Mouse (Mus musculus) hindbrain, postnatal 0 days (tissue): ENCODE measurements around the gene Mut. TPM values are rescaled to one million over a fixed set of nuclear protein-coding genes. Genes with fewer than 3 reads are reported as not detected.

Source experiments
- ATAC-seq: fragments of 200-750 bp; cut with Nextera tagmentation; 2 replicates; pipeline ENCODE4 v1.8.0; 2017; ENCODE audit warnings: mild to moderate bottlenecking, moderate TSS enrichment, moderate library complexity
- DNase-seq: peaks from one replicate; pipeline ENCODE4 v3.0.0-alpha.2; 2015; ENCODE audit warnings: low spot score
- H3K27ac ChIP-seq: fragments of 300-500 bp; sonication (generic); 2 replicates; pipeline ENCODE4 v1.5.1; 2014; ENCODE audit warnings: mild to moderate bottlenecking
- H3K27me3 ChIP-seq: fragments of 300-500 bp; sonication (generic); 2 replicates; pipeline ENCODE4 v1.6.1; 2014; ENCODE audit warnings: low read length, mixed read lengths; ENCODE audit not compliant: insufficient read depth
- H3K36me3 ChIP-seq: fragments of 300-500 bp; sonication (generic); 2 replicates; pipeline ENCODE4 v1.6.1; 2014; ENCODE audit warnings: low read length, mixed read lengths; ENCODE audit not compliant: insufficient read depth
- H3K4me1 ChIP-seq: fragments of 300-500 bp; sonication (generic); 2 replicates; pipeline ENCODE4 v1.6.1; 2014; ENCODE audit warnings: antibody characterized with exemption, low read length, mixed read lengths; ENCODE audit not compliant: insufficient read depth
- H3K4me2 ChIP-seq: fragments of 300-500 bp; sonication (generic); 2 replicates; pipeline ENCODE4 v1.6.1; 2014; ENCODE audit warnings: low read depth, mild to moderate bottlenecking, low read length, moderate library complexity, mixed read lengths
- H3K4me3 ChIP-seq: fragments of 300-500 bp; sonication (generic); 2 replicates; pipeline ENCODE4 v1.5.1; 2014; ENCODE audit warnings: low read length
- H3K9ac ChIP-seq: fragments of 300-500 bp; sonication (generic); replicated peaks from 2 replicates; pipeline ENCODE4 v1.6.1; 2014; ENCODE audit warnings: mild to moderate bottlenecking, low read length, moderate library complexity, mixed read lengths
- H3K9me3 ChIP-seq: fragments of 300-500 bp; sonication (generic); 2 replicates; pipeline ENCODE4 v1.6.1; 2016; ENCODE audit warnings: low read length, mixed read lengths
- CTCF ChIP-seq: IDR thresholded peaks from 2 replicates; pipeline ENCODE4 v1.5.1; 2016; ENCODE audit warnings: antibody characterized with exemption, control low read depth, low read depth
- WGBS: fragments of 180-500 bp; shearing (Covaris S2); extraction: QIAGEN DNeasy Blood & Tissue Kit; methylation state at CpG from one replicate; pipeline ENCODE4 v1.1.7; 2014; 5-methylcytosine and 5-hydroxymethylcytosine counted together
- polyA plus RNA-seq: library from polyadenylated mRNA; unstranded; fragments of >200 nt; fragmentation: Nextera tagmentation; extraction: Ambion mirVana; gene quantifications from 2 replicates; pipeline ENCODE4 v1.2.1, GENCODE M21; 2015
- total RNA-seq: library from RNA; depleted of rRNA; stranded (reverse); fragments of >200 nt; gene quantifications from 2 replicates; pipeline ENCODE4 v1.2.3, GENCODE M21; 2014

Gene Mut
- total and polyA plus RNA-seq, 2 experiments from 2014 or later, result 12.8 to 19.8 TPM

DNA sequence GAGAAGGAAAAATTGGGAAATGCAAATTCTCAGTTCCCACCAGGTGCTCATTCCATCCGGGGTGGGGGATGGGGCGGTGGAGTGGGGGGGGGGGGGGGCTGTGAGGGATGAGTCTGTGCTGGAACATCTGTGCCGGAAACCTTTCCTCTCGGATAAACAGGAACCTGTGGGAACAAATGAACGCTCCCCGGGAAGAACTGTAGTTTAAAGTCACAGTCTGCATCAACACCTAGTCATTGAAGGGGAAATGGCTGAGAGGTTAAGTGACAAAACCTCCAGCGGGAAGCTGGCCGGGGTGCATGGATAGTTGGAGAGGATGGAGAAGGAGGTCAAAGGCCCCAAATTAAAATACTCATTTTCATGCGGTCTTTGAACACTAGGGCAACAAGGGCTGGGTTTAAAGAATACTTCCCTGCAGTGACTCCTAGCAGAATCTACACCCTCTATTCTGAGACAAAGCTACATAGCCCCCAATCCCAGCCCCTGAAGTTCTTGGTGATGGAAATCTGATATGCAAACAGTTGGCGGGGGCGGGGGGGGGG, 30.4 kb upstream of the Mut start:
- Histone ChIP-seq H3K4me3 (no peak overlapping the region), H3K9ac (no peak overlapping the region), H3K36me3 (no peaks in the 10 kb centered on the region), H3K4me2 (peak overlapping the region; percentile 48), H3K9me3 (no peaks in the 10 kb centered on the region), H3K27ac (no peak overlapping the region), H3K4me1 (no peaks in the 10 kb centered on the region), H3K27me3 (no peaks in the 10 kb centered on the region)
- DNase-seq (peak; percentile 4), ATAC-seq (peak; percentile 36)
- TF ChIP-seq CTCF, result no peak
- 5% methylated on average over 11 of the region's 11 CpGs for WGBS

DNA sequence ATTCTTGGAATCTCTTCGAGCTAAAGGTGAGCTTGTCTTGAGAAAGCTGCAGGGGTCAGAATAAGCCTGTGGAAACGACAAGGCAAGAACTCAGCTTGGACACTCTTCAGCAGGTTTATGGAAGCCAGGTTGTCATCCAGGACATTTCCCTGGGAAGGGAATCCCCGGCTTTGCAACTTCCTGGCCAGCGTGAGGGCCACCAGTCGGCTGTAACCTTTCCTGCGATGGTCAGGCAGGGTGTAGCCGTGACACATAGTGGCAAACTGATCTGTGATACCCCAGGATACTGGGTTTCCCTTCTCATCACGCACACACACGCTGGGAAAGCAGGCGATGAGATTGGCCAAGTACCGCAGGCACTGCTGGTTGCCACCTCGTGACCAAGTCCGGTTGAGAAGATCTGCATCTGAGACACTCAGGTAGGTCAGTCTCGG, 29.7 kb upstream of the Mut start:
- H3K9me3 ChIP-seq, result no peaks in the 10 kb centered on the region
- TF ChIP-seq CTCF, result no peak
- peak; percentile 78 for ATAC-seq
- no peaks in the 10 kb centered on the region for H3K4me1 ChIP-seq
- WGBS, result 6% methylated on average over 14 of the region's 14 CpGs
- H3K27me3 ChIP-seq, result no peaks in the 10 kb centered on the region
- no peak overlapping the region for H3K27ac ChIP-seq
- no peaks in the 10 kb centered on the region for H3K36me3 ChIP-seq
- DNase-seq, result peak; percentile 20
- H3K4me2 ChIP-seq, result peak overlapping the region; percentile 48
- peak overlapping the region; percentile 18 for H3K4me3 ChIP-seq
- no peak overlapping the region for H3K9ac ChIP-seq

GRCm38 (mm10) chr17:40914250-40914649, 20.2 kb upstream of the Mut start, which contains the start of gene Glyatl3:
TSS of gene Glyatl3 (minus strand) at chr17:40914350.
- ATAC-seq, result no peak
- Histone ChIP-seq H3K9ac (no peak within 1 kb of the TSS), H3K9me3 (no peaks in the 10 kb centered on the region), H3K27me3 (no peaks in the 10 kb centered on the region), H3K4me3 (no peak within 1 kb of the TSS), H3K4me2 (no peak within 1 kb of the TSS), H3K27ac (no peak within 1 kb of the TSS), H3K36me3 (no peaks in the 10 kb centered on the region), H3K4me1 (no peaks in the 10 kb centered on the region)
- DNase-seq, result no peak
- 94% methylated on average over 2 of the region's 2 CpGs for WGBS
- TF ChIP-seq CTCF, result no peak

DNA sequence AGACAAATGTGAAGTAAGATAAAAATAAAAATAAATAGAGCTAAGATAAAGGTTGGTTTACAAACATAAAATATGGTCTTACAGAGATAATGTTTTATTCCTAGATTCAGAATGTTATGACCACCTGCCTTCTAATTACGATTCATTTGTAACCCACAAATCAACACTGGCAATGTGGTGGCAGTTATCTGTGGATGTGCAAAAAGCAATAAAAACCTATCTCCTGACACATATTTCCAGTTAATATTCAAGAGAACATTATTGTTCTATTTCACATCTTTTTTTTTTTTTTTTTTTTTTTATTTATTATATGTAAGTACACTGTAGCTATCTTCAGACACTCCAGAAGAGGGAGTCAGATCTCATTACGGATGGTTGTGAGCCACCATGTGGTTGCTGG, 19.0 kb upstream of the Mut start:
- WGBS, result 100% methylated on average over 1 of the region's 2 CpGs
- no peaks in the 10 kb centered on the region for H3K4me1 ChIP-seq
- TF ChIP-seq CTCF, result no peak

GRCm38 (mm10) chr17:40933985-40934384, 500 bp upstream of the Mut start:
- Histone ChIP-seq H3K9ac (peak overlapping the region; percentile 66; the same call in 1 of the 2 replicates), H3K27ac (0 out of 2 replicates have a peak overlapping the region, but pooled peaks have one; percentile 20), H3K4me1 (no peaks in the 10 kb centered on the region), H3K4me3 (peak overlapping the region; percentile 70), H3K36me3 (0 out of 2 replicates have a peak, but pooled peaks cover 3% of the 10 kb centered on the region), H3K4me2 (peak overlapping the region; percentile 95), H3K9me3 (no peaks in the 10 kb centered on the region), H3K27me3 (no peaks in the 10 kb centered on the region)
- WGBS, result 1% methylated on average over 14 of the region's 14 CpGs
- no peak for DNase-seq
- ATAC-seq, result peak; percentile 24
- no peak for TF ChIP-seq CTCF

More for the DNA sequence above, 19.0 kb upstream of the Mut start:
- no peaks in the 10 kb centered on the region for H3K9me3 ChIP-seq
- H3K4me3 ChIP-seq, result no peak overlapping the region
- DNase-seq, result no peak
- H3K4me2 ChIP-seq, result no peak overlapping the region
- H3K9ac ChIP-seq, result no peak overlapping the region
- no peak overlapping the region for H3K27ac ChIP-seq
- no peaks in the 10 kb centered on the region for H3K27me3 ChIP-seq
- ATAC-seq, result no peak
- H3K36me3 ChIP-seq, result no peaks in the 10 kb centered on the region

DNA sequence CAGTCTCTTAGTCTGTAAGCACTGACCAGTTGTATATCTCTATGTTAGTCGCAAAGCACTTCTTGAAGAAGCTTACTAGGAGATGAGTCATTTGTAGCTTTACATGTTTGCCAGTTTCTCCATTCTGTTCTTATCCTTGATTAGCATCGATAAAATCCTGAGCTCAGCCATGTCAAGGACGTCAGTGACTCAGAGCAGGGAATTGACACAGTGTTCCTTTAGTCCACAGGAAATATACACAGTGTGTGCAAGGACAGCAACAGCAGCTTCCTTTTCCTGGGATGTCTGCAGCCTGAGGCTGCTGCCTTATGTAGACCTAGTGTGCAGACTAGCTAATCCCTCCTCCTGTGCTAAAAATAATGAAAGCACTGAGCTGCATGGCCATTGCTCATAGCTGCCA, 14.0 kb downstream of the Mut start:
- DNase-seq, result no peak
- Histone ChIP-seq H3K4me3 (no peak overlapping the region), H3K9me3 (no peaks in the 10 kb centered on the region), H3K27ac (no peak overlapping the region), H3K4me1 (no peaks in the 10 kb centered on the region), H3K9ac (no peak overlapping the region), H3K36me3 (peaks cover 6% of the 10 kb centered on the region; the same call in 1 of the 2 replicates), H3K27me3 (no peaks in the 10 kb centered on the region), H3K4me2 (no peak overlapping the region)
- no peak for TF ChIP-seq CTCF
- no peak for ATAC-seq
- WGBS, result 90% methylated on average over 3 of the region's 3 CpGs

- Histone ChIP-seq H3K9ac (no peak overlapping the region), H3K9me3 (no peaks in the 10 kb centered on the region), H3K4me3 (no peak overlapping the region), H3K27me3 (no peaks in the 10 kb centered on the region), H3K27ac (no peak overlapping the region), H3K4me2 (no peak overlapping the region), H3K36me3 (no peaks in the 10 kb centered on the region), H3K4me1 (no peaks in the 10 kb centered on the region)
- ATAC-seq, result peak; percentile 58; the same call in 1 of the 2 replicates
- peak; percentile 62 for TF ChIP-seq CTCF
- WGBS, result 48% methylated on average over 11 of the region's 11 CpGs
- peak; percentile 68 for DNase-seq
These were observed 43.4 kb downstream of the Mut start for GRCm38 (mm10) chr17:40977914-40978313.
